Mouse (Mus musculus): ENCODE measurements around the gene Cds1.

DNA sequence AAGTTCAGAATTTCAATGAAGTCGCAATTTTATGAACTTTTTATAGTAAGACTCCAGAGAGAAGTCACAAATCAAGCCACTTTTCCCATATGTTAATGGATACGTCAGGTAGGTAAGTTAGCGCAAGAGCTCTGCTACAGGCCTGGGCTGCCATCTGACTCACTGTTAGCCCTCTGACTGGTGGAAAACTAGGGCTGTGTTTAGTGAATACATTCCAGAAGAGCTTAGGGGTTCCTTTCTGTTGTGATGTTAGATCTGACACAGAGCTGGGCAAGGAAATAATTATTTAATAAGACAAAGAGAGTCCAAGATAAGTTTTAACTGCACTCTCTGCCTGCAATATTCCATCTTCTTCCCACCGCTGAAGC is 23.7 kb upstream of the Cds1 start:
- TF ChIP-seq CTCF (IDR thresholded peaks at IDR 0.05; ENCODE audit: low read depth, low read length) (no peak), POLR2A (IDR thresholded peaks at IDR 0.05; ENCODE audit: extremely low read depth, insufficient read depth, low read length) (no peak)

Data from liver, adult 2 months (tissue).